Mouse (Mus musculus) limb, embryonic 12.5 days (tissue): ENCODE results near the gene Sirpa. TPM values are rescaled to one million over a fixed set of nuclear protein-coding genes. Genes with fewer than 3 reads are reported as not detected.

ENCODE experiments used
- polyA plus RNA-seq: library from polyadenylated mRNA; unstranded; fragments of >200 nt; fragmentation: Nextera tagmentation; extraction: Ambion mirVana; gene quantifications from 2 replicates; pipeline ENCODE4 v1.2.1, GENCODE M21; 2016

Gene Sirpa
- polyA plus RNA-seq, 1 experiment from 2014 or later: 17.0 TPM

Other genes starting within 250 kb of the Sirpa start
- not detected in 2 replicates for gene Il1b, start 221.7 kb upstream of the Sirpa start, polyA plus RNA-seq
- gene F830045P16Rik, start 56.2 kb upstream of the Sirpa start, polyA plus RNA-seq: not detected in 2 replicates
- 0.28 and 0.70 TPM in 2 replicates for gene Pdyn, start 107.0 kb downstream of the Sirpa start, polyA plus RNA-seq
- 18.1 and 21.8 TPM in 2 replicates for gene Stk35, start 207.7 kb downstream of the Sirpa start, polyA plus RNA-seq